Comparison of ENCODE assay signal across 21 mouse cellular contexts in genomic region chr4:114334850-114335249, GRCm38 (mm10).
DNase-seq lines count a peak whose midpoint lies in the region; ATAC-seq lines count a peak whose summit lies in the region.
"Had no signal": no experiment of that assay in that cellular context is flagged by ENCODE, and none has a peak within 500 bp of the region (broad histone marks: within the 10 kb centered on the region; RNA-seq: fewer than 3 reads in every experiment).

No protein-coding gene starts in this region.

- ATAC-seq in common myeloid progenitor, adult 5-6 weeks (replicated peaks; ENCODE audit: low read depth, poor library complexity, severe bottlenecking): peak; percentile 61
- ATAC-seq in granulocyte monocyte progenitor cell, adult 5-6 weeks (replicated peaks; ENCODE audit: poor library complexity, severe bottlenecking): peak; percentile 76
- ATAC-seq in megakaryocyte, adult 5-6 weeks (ENCODE audit: poor library complexity, severe bottlenecking): peak; percentile 69
- ATAC-seq in megakaryocyte progenitor cell, adult 5-6 weeks (replicated peaks; ENCODE audit: poor library complexity): peak; percentile 62
- ATAC-seq: activated CD4-positive, CD25-positive, alpha-beta regulatory T cell, adult 4 months; CD4-positive, CD25-positive, alpha-beta regulatory T cell, adult 4 months; Patski had no signal

- no peak for DNase-seq in left cerebral cortex, adult 18-20 months (ENCODE audit: low spot score in 2 of 2)
- DNase-seq in kidney, postnatal 36 days: no peak
- DNase-seq in ovary, postnatal 10 days (ENCODE audit: low spot score): no peak
- no peak for DNase-seq in Muller cell, postnatal 12 days (ENCODE audit: inconsistent ontology term)
- DNase-seq: adrenal gland, adult 2 months; adrenal gland, adult 8-10 months; adrenal gland, postnatal 10 days; adrenal gland, postnatal 14 days; adrenal gland, postnatal 25 days; adrenal gland, postnatal 36 days; B cell, adult 2 months; cerebellum, adult 11 months; cerebellum, adult 11-12 months; cerebellum, adult 18-20 months had no signal
